Mouse (Mus musculus): ENCODE data around the gene Lrmp. TPM values are rescaled to one million over a fixed set of nuclear protein-coding genes. Genes with fewer than 3 reads are reported as not detected.

The Lrmp gene
- total and polyA plus RNA-seq, 3 experiments, result 92.3 to 163 (median 155) TPM

- Histone ChIP-seq H3K4me3 (replicated peaks in 1 of 3; ENCODE audit: low read depth in 2 of 3, low read length in 2 of 3, poor library complexity in 1 of 3) (no peak overlapping the region), H3K79me2 (replicated peaks; ENCODE audit: control insufficient read depth, extremely low read depth, insufficient read depth, poor library complexity, severe bottlenecking) (no peaks in the 10 kb centered on the region), H3K36me3 (replicated peaks in 1 of 2; ENCODE audit: control insufficient read depth in 1 of 2, insufficient read depth in 1 of 2, low read length in 1 of 2) (peaks cover 0 to 2% of the 10 kb centered on the region in 2 experiments), H3K27me3 (replicated peaks) (no peaks in the 10 kb centered on the region), H3K9me3 (replicated peaks; ENCODE audit: low read length) (peaks cover 4% of the 10 kb centered on the region), H3K4me2 (ENCODE audit: insufficient read depth, low read depth, poor library complexity, severe bottlenecking) (no peak overlapping the region), H3K27ac (ENCODE audit: insufficient read depth, low read depth) (no peak overlapping the region), H3K4me1 (ENCODE audit: control insufficient read depth in 1 of 2, insufficient read depth in 2 of 2) (peaks cover 17 to 35% of the 10 kb centered on the region in 2 experiments), H3K9ac (ENCODE audit: insufficient read depth, low read depth) (no peak overlapping the region)
- DNase-seq (ENCODE audit: extremely low read depth), result no peak
- in situ Hi-C loops (cut with MboI; ENCODE audit: low pct_ligation_motif_present, low pct_unique_long_range_greater_than_20kb, low sequenced_read_pairs) (no loop called here), dilution Hi-C loops (cut with MboI; ENCODE audit: extremely low pct_ligation_motif_present, extremely low pct_unique_long_range_greater_than_20kb, low sequenced_read_pairs) (no loop called here)
- TF ChIP-seq POLR2AphosphoS2 (IDR thresholded peaks at IDR 0.05; ENCODE audit: low read depth, low read length) (no peak), JUN (IDR thresholded peaks at IDR 0.05; ENCODE audit: insufficient read depth, low read depth, low read length) (no peak), MAZ (IDR thresholded peaks at IDR 0.05; ENCODE audit: low read depth, low read length) (no peak), TBP (conservative IDR thresholded peaks at IDR 0.05; ENCODE audit: low read depth, low read length) (no peak), PAX5 (IDR thresholded peaks at IDR 0.05; ENCODE audit: low read length) (no peak), MAX (IDR thresholded peaks at IDR 0.05; ENCODE audit: low read length) (no peak), TCF12 (IDR thresholded peaks at IDR 0.05; ENCODE audit: low read depth, low read length) (no peak), HCFC1 (IDR thresholded peaks at IDR 0.05; ENCODE audit: low read depth, low read length) (no peak), MXI1 (IDR thresholded peaks at IDR 0.05; ENCODE audit: low read depth, low read length) (no peak), KAT2A (IDR thresholded peaks at IDR 0.05; ENCODE audit: insufficient replicate concordance, low read length) (no peak), RAD21 (IDR thresholded peaks at IDR 0.05; ENCODE audit: low read depth, low read length) (no peak), UBTF (IDR thresholded peaks at IDR 0.05; ENCODE audit: low read depth, low read length) (no peak), CHD2 (IDR thresholded peaks at IDR 0.05; ENCODE audit: low read length) (no peak), ELF1 (IDR thresholded peaks at IDR 0.05; ENCODE audit: low read depth, low read length) (no peak), NELFE (IDR thresholded peaks at IDR 0.05; ENCODE audit: low read depth, low read length) (no peak), POLR2A (IDR thresholded peaks at IDR 0.05; ENCODE audit: low read depth, low read length) (no peak)
These were observed 892 bp upstream of the Lrmp start for GRCm38 (mm10) chr6:145114561-145114960.

GRCm38 (mm10) chr6:145116098-145116672 lies 732 bp downstream of the Lrmp start:
- peak overlapping the region in 1 of 3 experiments; percentile 32 for H3K4me3 ChIP-seq (replicated peaks in 1 of 3; ENCODE audit: low read depth in 2 of 3, low read length in 2 of 3, poor library complexity in 1 of 3)
- no peaks in the 10 kb centered on the region for H3K79me2 ChIP-seq (replicated peaks; ENCODE audit: control insufficient read depth, extremely low read depth, insufficient read depth, poor library complexity, severe bottlenecking)
- no peak overlapping the region for H3K9ac ChIP-seq (ENCODE audit: insufficient read depth, low read depth)
- peak overlapping the region; percentile 18; the same call in 1 of the 2 replicates for H3K4me2 ChIP-seq (ENCODE audit: insufficient read depth, low read depth, poor library complexity, severe bottlenecking)
- DNase-seq (ENCODE audit: extremely low read depth), result no peak
- peaks cover 19 to 49% of the 10 kb centered on the region in 2 experiments for H3K4me1 ChIP-seq (ENCODE audit: control insufficient read depth in 1 of 2, insufficient read depth in 2 of 2)
- H3K36me3 ChIP-seq (replicated peaks in 1 of 2; ENCODE audit: control insufficient read depth in 1 of 2, insufficient read depth in 1 of 2, low read length in 1 of 2), result peaks cover 0 to 2% of the 10 kb centered on the region in 2 experiments
- no peak overlapping the region for H3K27ac ChIP-seq (ENCODE audit: insufficient read depth, low read depth)
- H3K9me3 ChIP-seq (replicated peaks; ENCODE audit: low read length), result no peaks in the 10 kb centered on the region
- TF ChIP-seq ZNF384 (IDR thresholded peaks at IDR 0.05; ENCODE audit: low read depth, low read length), result no peak
- TF ChIP-seq PAX5 (IDR thresholded peaks at IDR 0.05; ENCODE audit: low read length), result no peak
- TF ChIP-seq IRF4 (IDR thresholded peaks at IDR 0.05; ENCODE audit: low read depth, low read length), result no peak
- no peak for TF ChIP-seq SMC3 (IDR thresholded peaks at IDR 0.05; ENCODE audit: low read depth, low read length)
- no peak for TF ChIP-seq USF1 (IDR thresholded peaks at IDR 0.05; ENCODE audit: low read depth, low read length)
- TF ChIP-seq POLR2AphosphoS2 (IDR thresholded peaks at IDR 0.05; ENCODE audit: low read depth, low read length), result no peak
- TF ChIP-seq ZC3H11A (IDR thresholded peaks at IDR 0.05; ENCODE audit: low read depth, low read length), result no peak
- TF ChIP-seq TCF12 (IDR thresholded peaks at IDR 0.05; ENCODE audit: low read depth, low read length), result no peak
- TF ChIP-seq USF2 (conservative IDR thresholded peaks at IDR 0.05; ENCODE audit: low read depth, low read length), result no peak
- no peak for TF ChIP-seq SIN3A (IDR thresholded peaks at IDR 0.05; ENCODE audit: low read length)
- no peak for TF ChIP-seq CTCF (conservative IDR thresholded peaks at IDR 0.05 in 1 of 2, IDR thresholded peaks at IDR 0.05 in 1 of 2; ENCODE audit: low read depth in 2 of 2, low read length in 2 of 2)
- TF ChIP-seq CHD1 (IDR thresholded peaks at IDR 0.05; ENCODE audit: low read depth, low read length), result no peak
- TF ChIP-seq GABPA (IDR thresholded peaks at IDR 0.05; ENCODE audit: insufficient replicate concordance, low read depth, low read length), result no peak
- TF ChIP-seq HCFC1 (IDR thresholded peaks at IDR 0.05; ENCODE audit: low read depth, low read length), result no peak
- TF ChIP-seq POLR2A (IDR thresholded peaks at IDR 0.05; ENCODE audit: low read depth, low read length), result no peak
- TF ChIP-seq MAFK (IDR thresholded peaks at IDR 0.05; ENCODE audit: insufficient replicate concordance, low read length), result no peak
- no peak for TF ChIP-seq MAZ (IDR thresholded peaks at IDR 0.05; ENCODE audit: low read depth, low read length)
- no peak for TF ChIP-seq RCOR1 (conservative IDR thresholded peaks at IDR 0.05; ENCODE audit: low read depth, low read length)
- no peak for TF ChIP-seq RAD21 (IDR thresholded peaks at IDR 0.05; ENCODE audit: low read depth, low read length)
- no peak for TF ChIP-seq E2F4 (IDR thresholded peaks at IDR 0.05; ENCODE audit: insufficient replicate concordance, low read depth, low read length)
- H3K27me3 ChIP-seq (replicated peaks), result no peaks in the 10 kb centered on the region
- in situ Hi-C loops (cut with MboI; ENCODE audit: low pct_ligation_motif_present, low pct_unique_long_range_greater_than_20kb, low sequenced_read_pairs) (no loop called here), dilution Hi-C loops (cut with MboI; ENCODE audit: extremely low pct_ligation_motif_present, extremely low pct_unique_long_range_greater_than_20kb, low sequenced_read_pairs) (no loop called here)

Measured in CH12.LX (cell line).